In genomic region chr2:84797833-84798492, GRCm38 (mm10) we compare ENCODE assay signal across 8 mouse cellular contexts. TPM values are rescaled to one million over a fixed set of nuclear protein-coding genes. Genes with fewer than 3 reads are reported as not detected.
DNase-seq lines count a peak whose midpoint lies in the region; ATAC-seq lines count a peak whose summit lies in the region.

No protein-coding gene starts in this region.

- H3K4me1 ChIP-seq in hindbrain, embryonic 16.5 days (ENCODE audit: control insufficient read depth, insufficient read depth, low read depth, low read length): peaks cover 2% of the 10 kb centered on the region; the same call in 1 of the 2 replicates

- H3K4me3 ChIP-seq in hindbrain, embryonic 16.5 days (ENCODE audit: low read length): peak overlapping the region; percentile 64

- DNase-seq in ZHBTc4 (ENCODE audit: low read depth, low spot score): peak; percentile 79
- DNase-seq in cerebellum, postnatal 36 days: peak; percentile 81 to 87
- DNase-seq in gastrocnemius, adult 18-20 months (ENCODE audit: low spot score): peak; percentile 78
- DNase-seq in left cerebral cortex, adult 11 months (ENCODE audit: low spot score): peak; percentile 78
- DNase-seq in lung, postnatal 36 days: peak; percentile 88
- DNase-seq in retina, postnatal 1 day: peak; percentile 92
- DNase-seq in urinary bladder, postnatal 14 days (ENCODE audit: low spot score): peak; percentile 75

- H3K9ac ChIP-seq in hindbrain, embryonic 16.5 days (ENCODE audit: low read depth, low read length): peak overlapping the region; percentile 72

- 8% methylated on average over 13 of the region's 13 CpGs for WGBS in hindbrain, embryonic 16.5 days

- H3K4me2 ChIP-seq in hindbrain, embryonic 16.5 days (ENCODE audit: low read length): peak overlapping the region; percentile 99

- H3K27ac ChIP-seq in hindbrain, embryonic 16.5 days (ENCODE audit: low read depth, low read length): peak overlapping the region; percentile 72; the same call in 1 of the 2 replicates

- peak; percentile 79 for ATAC-seq in hindbrain, embryonic 16.5 days

- H3K36me3 ChIP-seq in hindbrain, embryonic 16.5 days (ENCODE audit: control insufficient read depth, insufficient read depth, low read length): no peaks in the 10 kb centered on the region

- no peaks in the 10 kb centered on the region for H3K9me3 ChIP-seq in hindbrain, embryonic 16.5 days (ENCODE audit: control insufficient read depth, low read length)

- no peaks in the 10 kb centered on the region for H3K27me3 ChIP-seq in hindbrain, embryonic 16.5 days (replicated peaks; ENCODE audit: control insufficient read depth, insufficient read depth, low read length)

RNA-seq across cellular contexts. Expression of gene Ube2l6, which starts 0.7 kb away (rescaled TPM):
- 1 to 10 TPM; 2.9 to 3.7 TPM for total RNA-seq in gastrocnemius, adult 18-20 months (2021)
- polyA plus RNA-seq in hindbrain, embryonic 16.5 days (2015; fragmentation: Nextera tagmentation; extraction: Ambion mirVana): 26.1 and 27.8 TPM in 2 replicates

RNA-seq across cellular contexts. Expression of gene Serping1, which starts 22.7 kb away (rescaled TPM):
- total RNA-seq in gastrocnemius, adult 18-20 months (2021): 10 to 100 TPM; 50.8 to 72.0 TPM
- 40.8 and 42.3 TPM in 2 replicates for polyA plus RNA-seq in hindbrain, embryonic 16.5 days (2015; fragmentation: Nextera tagmentation; extraction: Ambion mirVana)

RNA-seq across cellular contexts. Expression of gene Smtnl1, which starts 24.5 kb away (rescaled TPM):
- 100 to 1,000 TPM; 104 to 119 TPM for total RNA-seq in gastrocnemius, adult 18-20 months (2021)
- polyA plus RNA-seq in hindbrain, embryonic 16.5 days (2015; fragmentation: Nextera tagmentation; extraction: Ambion mirVana): not detected in 2 replicates

RNA-seq across cellular contexts. Expression of gene Timm10, which starts 28.8 kb away (rescaled TPM):
- 10 to 100 TPM; 38.2 to 57.8 TPM for total RNA-seq in gastrocnemius, adult 18-20 months (2021)
- polyA plus RNA-seq in hindbrain, embryonic 16.5 days (2015; fragmentation: Nextera tagmentation; extraction: Ambion mirVana): 76.5 and 83.2 TPM in 2 replicates

RNA-seq across cellular contexts. Expression of gene Slc43a1, which starts 40.7 kb away (rescaled TPM):
- total RNA-seq in gastrocnemius, adult 18-20 months (2021): 10 to 100 TPM; 11.0 to 12.7 TPM
- polyA plus RNA-seq in hindbrain, embryonic 16.5 days (2015; fragmentation: Nextera tagmentation; extraction: Ambion mirVana): 1.5 and 1.6 TPM in 2 replicates

Comparison
In these comparisons a context has a peak if more than half of its experiments do, and no peak if none do; other contexts are left out.
1. Peak in every context shown above with its lines: DNase-seq, ATAC-seq, H3K4me3 ChIP-seq and H3K27ac ChIP-seq.